9 mouse cellular contexts compared by ENCODE assay signal in genomic region chr1:55665137-55665827, GRCm38 (mm10).
A peak's percentile ranks its signal among the peaks of the same experiment; 100 is the strongest.
DNase-seq lines count a peak whose midpoint lies in the region; ATAC-seq lines count a peak whose summit lies in the region.
"Had no signal": no experiment of that assay in that cellular context is flagged by ENCODE, and none has a peak within 500 bp of the region (broad histone marks: within the 10 kb centered on the region; RNA-seq: fewer than 3 reads in every experiment).

No protein-coding gene starts in this region.

- ATAC-seq in forebrain, embryonic 12.5 days (ENCODE audit: low FRiP score): peak; percentile 61
- ATAC-seq in hindbrain, embryonic 13.5 days (ENCODE audit: low FRiP score): peak; percentile 55
- ATAC-seq in neural tube, embryonic 12.5 days (ENCODE audit: low FRiP score, low read depth): 0 out of 2 replicates have a peak, but pooled peaks have one; percentile 41
- no peak for ATAC-seq in cerebellum, adult (ENCODE audit: insufficient number of reproducible peaks, low FRiP score, low TSS enrichment)

- peak overlapping the region; percentile 31 for H3K4me2 ChIP-seq in forebrain, embryonic 12.5 days
- H3K4me2 ChIP-seq in hindbrain, embryonic 13.5 days: peak overlapping the region; percentile 34
- no peak overlapping the region; the same call in 1 of the 2 replicates for H3K4me2 ChIP-seq in neural tube, embryonic 12.5 days (replicated peaks)
- H3K4me2 ChIP-seq: embryonic facial prominence, embryonic 15.5 days; liver, embryonic 15.5 days had no signal

- H3K36me3 ChIP-seq in forebrain, embryonic 12.5 days (replicated peaks): no peaks in the 10 kb centered on the region
- no peaks in the 10 kb centered on the region for H3K36me3 ChIP-seq in hindbrain, embryonic 13.5 days
- no peaks in the 10 kb centered on the region for H3K36me3 ChIP-seq in neural tube, embryonic 12.5 days
- H3K36me3 ChIP-seq: embryonic facial prominence, embryonic 15.5 days; liver, embryonic 15.5 days had no signal

- no peaks in the 10 kb centered on the region for H3K9me3 ChIP-seq in forebrain, embryonic 12.5 days
- no peaks in the 10 kb centered on the region for H3K9me3 ChIP-seq in hindbrain, embryonic 13.5 days
- H3K9me3 ChIP-seq in neural tube, embryonic 12.5 days: no peaks in the 10 kb centered on the region
- H3K9me3 ChIP-seq: embryonic facial prominence, embryonic 15.5 days; liver, embryonic 15.5 days had no signal

- H3K27me3 ChIP-seq in forebrain, embryonic 12.5 days: peaks cover 4% of the 10 kb centered on the region; the same call in 1 of the 2 replicates
- 0 out of 2 replicates have a peak, but pooled peaks cover 3% of the 10 kb centered on the region for H3K27me3 ChIP-seq in hindbrain, embryonic 13.5 days
- no peaks in the 10 kb centered on the region for H3K27me3 ChIP-seq in neural tube, embryonic 12.5 days (replicated peaks)
- H3K27me3 ChIP-seq: embryonic facial prominence, embryonic 15.5 days; liver, embryonic 15.5 days had no signal

- peaks cover 28% of the 10 kb centered on the region for H3K4me1 ChIP-seq in forebrain, embryonic 12.5 days
- peaks cover 28% of the 10 kb centered on the region for H3K4me1 ChIP-seq in hindbrain, embryonic 13.5 days (replicated peaks)
- peaks cover 18% of the 10 kb centered on the region for H3K4me1 ChIP-seq in neural tube, embryonic 12.5 days
- H3K4me1 ChIP-seq: embryonic facial prominence, embryonic 15.5 days; liver, embryonic 15.5 days had no signal

- H3K27ac ChIP-seq in forebrain, embryonic 12.5 days: peak overlapping the region; percentile 84
- H3K27ac ChIP-seq in hindbrain, embryonic 13.5 days: peak overlapping the region; percentile 85
- no peak overlapping the region for H3K27ac ChIP-seq in neural tube, embryonic 12.5 days
- H3K27ac ChIP-seq: embryonic facial prominence, embryonic 15.5 days; liver, embryonic 15.5 days had no signal

- DNase-seq in kidney, postnatal 14 days: peak; percentile 30
- DNase-seq in kidney, postnatal 10 days: no peak
- DNase-seq in testis, postnatal 10 days (ENCODE audit: low spot score): no peak

- no peak overlapping the region for H3K4me3 ChIP-seq in forebrain, embryonic 12.5 days (replicated peaks)
- no peak overlapping the region for H3K4me3 ChIP-seq in hindbrain, embryonic 13.5 days
- H3K4me3 ChIP-seq in neural tube, embryonic 12.5 days: no peak overlapping the region
- H3K4me3 ChIP-seq: embryonic facial prominence, embryonic 15.5 days; liver, embryonic 15.5 days had no signal

- WGBS in forebrain, embryonic 12.5 days: 64% methylated on average over 10 of the region's 10 CpGs
- WGBS in hindbrain, embryonic 13.5 days: 54% methylated on average over 10 of the region's 10 CpGs
- WGBS in neural tube, embryonic 12.5 days: 67% methylated on average over 10 of the region's 10 CpGs

- H3K9ac ChIP-seq in forebrain, embryonic 12.5 days: no peak overlapping the region
- no peak overlapping the region for H3K9ac ChIP-seq in hindbrain, embryonic 13.5 days
- no peak overlapping the region; the same call in 1 of the 2 replicates for H3K9ac ChIP-seq in neural tube, embryonic 12.5 days
- H3K9ac ChIP-seq: embryonic facial prominence, embryonic 15.5 days; liver, embryonic 15.5 days had no signal
